Mouse (Mus musculus): ENCODE measurements around the gene Zfp934. TPM values are rescaled to one million over a fixed set of nuclear protein-coding genes. Genes with fewer than 3 reads are reported as not detected.
"Not testable (repeated sequence)": the region's sequence is repeated elsewhere in the genome, so short reads cannot be mapped to it uniquely, and the experiment has no call there.

The Zfp934 gene
- polyA plus RNA-seq, 1 experiment from 2014 or later: 15.4 TPM

- not testable (repeated sequence) for H3K27me3 ChIP-seq (replicated peaks; ENCODE audit: control insufficient read depth, insufficient read depth, low read length); H3K9me3 ChIP-seq (replicated peaks; ENCODE audit: control insufficient read depth, low read length); H3K36me3 ChIP-seq (ENCODE audit: control insufficient read depth, insufficient read depth, low read length); H3K4me1 ChIP-seq (ENCODE audit: control insufficient read depth, insufficient read depth, low read length)
- ATAC-seq: peak; percentile 100
- WGBS: 2% methylated on average over 28 of the region's 28 CpGs
- H3K4me3 ChIP-seq (ENCODE audit: low read depth, low read length): peak within 1 kb of the TSS; percentile 54
- peak within 1 kb of the TSS; percentile 73 for H3K9ac ChIP-seq (ENCODE audit: low read length)
- H3K27ac ChIP-seq (ENCODE audit: low read depth, low read length): 0 out of 2 replicates have a peak within 1 kb of the TSS, but pooled peaks have one; percentile 48
- H3K4me2 ChIP-seq (ENCODE audit: low read length): peak within 1 kb of the TSS; percentile 36
- peak; percentile 96 for DNase-seq (ENCODE audit: low spot score)
These were observed 104.3 kb downstream of the Zfp934 start, which contains the start of gene Gm49359 for GRCm38 (mm10) chr13:62466424-62467334. Gene Gm49359 (minus strand): TSS chr13:62466832.

Small RNAs within 50 kb of the gene (microRNA-seq; reads per million reads assigned to microRNA genes)
- not detected for gene Gm22256

Other genes with a start within 250 kb of the Zfp934 start
- 2.0 and 2.9 TPM in 2 replicates for gene Gm3604, start 188.0 kb downstream of the Zfp934 start, polyA plus RNA-seq (2014; fragmentation: Nextera tagmentation; extraction: Ambion mirVana)
- 6.7 and 11.3 TPM in 2 replicates for gene Gm49359, start 104.4 kb downstream of the Zfp934 start, polyA plus RNA-seq (2014; fragmentation: Nextera tagmentation; extraction: Ambion mirVana)
- gene Zfp935, start 12.7 kb downstream of the Zfp934 start, polyA plus RNA-seq (2014; fragmentation: Nextera tagmentation; extraction: Ambion mirVana): not detected in 2 replicates
- 10.0 and 10.7 TPM in 2 replicates for gene 6720489N17Rik, start 53.0 kb upstream of the Zfp934 start, polyA plus RNA-seq (2014; fragmentation: Nextera tagmentation; extraction: Ambion mirVana)
- gene Platr25, start 189.5 kb upstream of the Zfp934 start, polyA plus RNA-seq (2014; fragmentation: Nextera tagmentation; extraction: Ambion mirVana): 37.2 and 41.6 TPM in 2 replicates
- 10.1 and 14.4 TPM in 2 replicates for gene Gm5141, start 214.6 kb upstream of the Zfp934 start, polyA plus RNA-seq (2014; fragmentation: Nextera tagmentation; extraction: Ambion mirVana)

Data from forebrain, embryonic 14.5 days (tissue).